Mouse (Mus musculus) spleen, postnatal 36 days (tissue): ENCODE measurements around the gene Nes.

Source experiments
- DNase-seq, 2 experiments: peaks; one replicate each; pipeline ENCODE4 v3.0.0; 2022; ENCODE audit warnings: low spot score in 2 of 2, mixed read lengths in 1 of 2

The Nes gene

GRCm38 (mm10) chr3:87982836-87983601 is 12.1 kb downstream of the Nes start:
- DNase-seq: peak in 1 of 2 experiments; percentile 12

- no peak for DNase-seq
Observed at GRCm38 (mm10) chr3:87983627-87984026, 12.7 kb downstream of the Nes start.

- no peak for DNase-seq
Observed at GRCm38 (mm10) chr3:87984094-87984493, 13.2 kb downstream of the Nes start.

- DNase-seq: no peak
Observed at GRCm38 (mm10) chr3:87985505-87986320, 14.8 kb downstream of the Nes start.

DNA sequence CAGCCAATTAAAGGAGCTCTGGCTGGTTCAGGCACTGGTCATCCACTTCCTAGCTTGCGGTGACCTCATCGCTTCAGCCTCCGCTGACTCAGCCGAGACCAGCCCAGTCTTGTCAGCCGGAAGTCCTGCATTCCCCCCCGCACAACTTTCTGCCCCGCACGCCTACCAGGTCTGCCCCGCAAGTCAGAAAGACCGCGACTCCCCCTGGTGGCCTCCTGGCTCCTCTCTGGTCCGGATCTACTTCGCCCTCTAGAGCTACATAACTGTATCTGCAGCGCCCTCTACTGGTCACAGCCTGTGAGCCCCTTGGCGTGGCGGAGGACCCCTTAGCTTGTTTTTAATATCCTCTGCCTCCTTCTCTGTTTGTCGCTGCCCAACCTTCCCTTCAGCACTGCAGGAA is 16.0 kb downstream of the Nes start:
- DNase-seq: peak; percentile 78 to 84

GRCm38 (mm10) chr3:87987633-87988032 is 16.8 kb downstream of the Nes start:
- DNase-seq: peak in 1 of 2 experiments; percentile 20

- no peak for DNase-seq
Observed at GRCm38 (mm10) chr3:87988068-87988467, 17.2 kb downstream of the Nes start.

DNA sequence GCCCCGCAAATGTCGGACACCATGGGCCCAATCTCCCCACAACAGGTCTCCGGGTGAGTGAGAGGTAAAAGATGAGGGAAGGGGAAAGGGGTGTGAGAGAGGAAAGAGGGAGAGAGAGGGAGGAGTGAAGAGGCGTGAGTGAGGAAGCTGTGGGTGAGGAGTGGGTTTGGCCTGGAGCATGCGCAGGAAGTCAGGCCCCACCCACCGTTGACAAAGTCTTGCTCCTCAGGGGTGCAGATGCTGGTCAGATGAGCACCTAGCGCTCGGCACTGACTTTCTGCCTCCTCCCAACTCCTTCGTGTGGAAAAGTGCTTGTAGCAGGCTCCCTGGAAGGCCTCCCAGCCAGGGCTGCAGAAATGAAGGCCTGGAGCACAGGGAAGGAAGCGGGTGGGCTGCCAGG is 19.1 kb downstream of the Nes start:
- DNase-seq: no peak

- no peak for DNase-seq
Observed at GRCm38 (mm10) chr3:87993436-87993835, 22.6 kb downstream of the Nes start.

DNA sequence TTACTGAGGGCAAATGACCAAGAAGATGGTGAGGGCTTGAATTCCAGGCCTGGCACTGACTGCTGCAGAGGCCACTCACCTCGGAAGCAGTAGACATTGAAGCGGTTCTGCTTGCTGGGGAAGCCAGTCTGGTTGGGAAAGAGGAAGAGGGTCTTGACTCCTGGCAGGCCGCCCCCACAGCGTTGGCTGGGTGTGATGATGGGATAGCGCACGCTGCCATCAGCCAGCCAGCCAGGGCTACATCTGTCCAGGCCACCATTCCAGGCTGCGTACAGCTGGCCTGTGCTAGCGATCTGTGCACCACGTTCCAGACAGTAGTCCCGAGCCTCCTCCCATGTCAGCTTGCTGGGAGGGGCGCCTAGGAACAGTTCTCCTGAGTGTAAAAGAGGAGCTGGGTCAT is 24.5 kb downstream of the Nes start:
- DNase-seq: no peak

DNA sequence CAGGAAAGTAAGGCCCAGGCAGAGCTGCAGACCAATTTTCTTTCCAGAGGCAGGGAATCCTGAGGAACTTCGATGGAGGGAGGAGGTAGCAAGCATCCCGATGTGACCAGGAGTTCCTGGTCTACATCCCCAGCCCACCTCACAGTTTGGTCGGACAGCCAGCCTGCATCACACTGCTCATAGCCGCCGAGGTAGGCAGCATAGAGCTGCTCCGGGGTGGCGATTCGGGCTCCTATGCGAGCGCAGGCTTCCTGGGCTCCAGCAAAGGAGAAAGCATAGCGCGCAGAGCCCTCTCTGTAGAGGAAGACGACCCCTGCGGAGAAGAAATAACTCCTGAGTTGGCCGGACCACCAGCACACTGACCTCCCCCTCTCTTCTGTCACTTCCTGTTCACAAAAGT is 25.5 kb downstream of the Nes start:
- no peak for DNase-seq

DNA sequence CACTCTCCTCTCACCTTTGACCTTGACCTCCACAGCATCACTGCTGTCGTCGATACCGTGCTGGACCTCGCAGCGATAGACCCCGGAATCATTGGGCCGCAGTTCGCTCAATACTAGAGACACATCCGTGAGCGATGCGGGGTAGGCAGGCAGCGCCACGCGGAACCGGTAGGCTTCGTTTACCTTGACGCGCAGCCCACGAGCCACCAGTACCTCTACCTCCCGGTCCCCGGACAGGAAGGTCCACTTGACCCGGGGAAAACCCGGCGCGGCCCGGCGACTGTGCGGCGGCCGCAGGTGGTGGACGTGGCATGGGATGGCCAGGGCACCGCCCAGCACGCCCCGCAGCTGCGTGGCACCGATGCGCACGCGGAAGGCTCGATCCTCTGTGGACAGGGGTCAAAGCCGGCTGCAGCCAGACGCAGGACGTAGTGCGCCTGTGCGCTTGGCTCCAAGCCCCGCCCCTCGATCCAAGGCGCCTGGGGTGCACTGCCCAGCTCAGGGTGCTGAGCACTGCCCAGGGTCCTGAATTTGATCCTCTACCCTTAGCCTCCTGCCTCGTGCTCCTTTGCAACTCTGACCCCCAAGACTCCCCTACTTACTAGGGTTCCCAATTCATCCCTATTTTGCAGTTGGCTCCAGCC is 26.2 kb downstream of the Nes start:
- no peak for DNase-seq

- DNase-seq: no peak
Observed at GRCm38 (mm10) chr3:87998747-87999146, 27.9 kb downstream of the Nes start.

DNA sequence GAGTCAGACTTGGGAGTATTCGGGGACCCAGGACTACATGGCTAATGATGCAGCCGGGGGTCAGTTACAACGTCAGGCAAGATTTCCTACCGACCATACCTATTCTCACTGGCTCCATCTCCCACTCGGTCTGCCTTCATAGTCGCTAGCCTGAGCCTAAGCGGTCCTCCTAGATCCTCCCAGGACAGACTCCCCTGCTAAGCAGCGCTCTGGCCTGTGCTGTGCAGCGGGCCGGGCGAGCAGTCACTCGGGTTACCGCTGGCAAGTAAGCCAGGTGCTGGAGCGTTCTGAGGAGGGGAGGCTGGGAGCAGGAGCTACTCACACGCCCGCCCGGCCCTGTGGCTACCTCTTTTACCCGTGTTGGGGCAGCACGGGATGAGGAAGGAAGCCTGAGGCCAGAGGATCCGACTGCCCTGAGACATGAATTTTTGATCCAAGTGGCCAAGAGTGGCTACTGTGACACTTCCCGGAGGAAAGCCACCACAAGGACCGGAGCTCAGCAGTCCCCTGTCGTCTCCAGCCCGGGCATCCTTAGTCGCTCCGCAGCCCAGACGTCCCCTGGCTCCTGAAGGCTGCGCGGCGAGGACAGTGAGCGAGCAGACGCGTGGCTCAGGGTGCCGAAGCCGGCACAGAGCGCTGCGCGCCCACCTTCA is 28.5 kb downstream of the Nes start:
- no peak for DNase-seq

DNA sequence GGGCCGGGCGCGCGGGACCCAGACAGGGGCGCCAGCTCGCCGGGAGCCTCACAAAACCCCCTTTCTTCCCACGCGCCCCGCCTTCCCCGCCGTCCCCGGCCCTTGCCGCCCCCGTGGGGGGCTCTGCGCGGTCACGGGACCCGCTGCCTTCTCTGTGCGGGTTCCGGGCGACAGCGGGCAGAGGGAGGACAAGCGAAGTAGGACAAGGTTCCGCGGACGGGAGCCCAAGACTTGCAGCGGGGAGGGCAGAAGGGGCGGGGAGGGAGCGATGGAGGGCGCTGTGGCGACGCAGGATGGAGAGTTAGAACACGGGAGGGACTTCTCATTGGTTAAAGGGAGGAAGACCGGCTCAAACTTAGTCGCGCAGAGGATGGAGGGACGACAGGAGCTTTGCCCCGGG is 29.3 kb downstream of the Nes start, which contains the start of gene Bcan:
Gene Bcan (minus strand): TSS at position 50 of the 400 bp plus-strand sequence.
- no peak for DNase-seq

DNA sequence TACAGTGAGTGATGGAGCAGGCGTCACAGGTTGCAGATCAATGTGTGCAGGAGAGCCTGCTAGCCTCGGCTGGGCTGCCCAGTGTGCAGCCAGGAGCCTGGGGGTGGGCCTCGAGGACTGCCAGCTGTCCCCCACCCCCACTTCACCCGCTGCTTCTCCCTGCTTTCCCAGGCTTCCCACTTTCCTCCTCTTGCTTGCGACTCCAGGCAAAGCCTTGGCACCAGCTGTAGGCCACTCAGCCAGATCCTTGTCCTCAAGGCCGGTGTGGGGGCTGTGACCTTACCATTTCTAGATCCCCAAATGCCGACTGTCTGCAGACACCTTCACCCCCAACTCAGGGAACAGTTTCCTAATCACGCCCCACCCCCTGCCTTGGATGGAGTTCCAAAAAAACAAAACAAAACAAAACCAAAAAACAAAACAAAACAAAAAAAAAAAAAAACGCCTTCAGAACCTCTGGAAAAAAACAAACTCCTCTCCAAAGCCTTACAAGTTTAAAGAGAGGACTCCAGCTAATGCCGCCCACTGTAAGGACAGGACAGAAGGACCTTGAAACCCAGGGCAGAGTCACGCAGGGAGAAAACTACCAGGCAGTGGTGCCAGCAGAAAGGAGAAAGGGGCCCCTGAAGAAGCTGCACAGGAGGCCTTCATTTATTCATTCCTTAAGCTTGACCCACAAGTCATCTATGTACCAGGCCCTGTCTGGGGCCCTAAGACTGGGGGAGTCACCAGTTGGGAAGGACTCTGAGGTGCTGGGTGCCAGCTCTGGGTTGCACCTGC is 30.1 kb downstream of the Nes start:
- no peak for DNase-seq

DNA sequence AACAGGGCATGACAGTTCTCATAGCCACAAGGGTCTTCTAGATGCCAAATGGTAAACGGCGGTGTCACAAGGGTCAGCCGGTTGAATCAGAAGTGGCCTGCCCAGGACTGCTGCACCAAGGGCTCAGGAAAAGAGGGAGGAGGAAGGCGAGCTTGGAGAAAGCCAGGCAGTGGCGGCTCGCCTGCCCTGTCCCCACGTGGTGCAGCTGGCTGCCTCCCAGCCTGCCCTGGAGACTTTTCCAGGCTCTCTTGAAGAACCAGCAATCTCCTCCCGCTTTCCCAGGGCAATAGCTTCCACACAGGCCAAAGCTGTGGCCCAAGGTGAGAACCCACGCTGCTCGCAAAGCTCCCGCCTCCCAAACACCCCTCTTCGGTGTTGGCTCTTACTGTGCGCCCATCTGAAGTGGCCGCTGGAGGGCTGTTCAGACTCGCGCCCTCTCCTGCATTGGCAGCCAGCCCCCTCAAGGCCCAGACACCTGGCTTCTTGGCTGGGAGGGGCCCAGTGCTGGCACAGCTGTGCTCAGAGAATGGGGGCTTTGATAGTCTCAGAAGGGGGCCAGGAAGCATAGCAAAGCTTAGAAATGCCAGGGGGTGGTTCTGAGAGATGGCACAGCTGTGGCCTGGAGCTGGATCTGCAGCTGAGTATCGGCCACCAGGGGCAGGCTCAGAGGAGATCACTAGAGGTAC is 31.6 kb downstream of the Nes start:
- no peak for DNase-seq

DNA sequence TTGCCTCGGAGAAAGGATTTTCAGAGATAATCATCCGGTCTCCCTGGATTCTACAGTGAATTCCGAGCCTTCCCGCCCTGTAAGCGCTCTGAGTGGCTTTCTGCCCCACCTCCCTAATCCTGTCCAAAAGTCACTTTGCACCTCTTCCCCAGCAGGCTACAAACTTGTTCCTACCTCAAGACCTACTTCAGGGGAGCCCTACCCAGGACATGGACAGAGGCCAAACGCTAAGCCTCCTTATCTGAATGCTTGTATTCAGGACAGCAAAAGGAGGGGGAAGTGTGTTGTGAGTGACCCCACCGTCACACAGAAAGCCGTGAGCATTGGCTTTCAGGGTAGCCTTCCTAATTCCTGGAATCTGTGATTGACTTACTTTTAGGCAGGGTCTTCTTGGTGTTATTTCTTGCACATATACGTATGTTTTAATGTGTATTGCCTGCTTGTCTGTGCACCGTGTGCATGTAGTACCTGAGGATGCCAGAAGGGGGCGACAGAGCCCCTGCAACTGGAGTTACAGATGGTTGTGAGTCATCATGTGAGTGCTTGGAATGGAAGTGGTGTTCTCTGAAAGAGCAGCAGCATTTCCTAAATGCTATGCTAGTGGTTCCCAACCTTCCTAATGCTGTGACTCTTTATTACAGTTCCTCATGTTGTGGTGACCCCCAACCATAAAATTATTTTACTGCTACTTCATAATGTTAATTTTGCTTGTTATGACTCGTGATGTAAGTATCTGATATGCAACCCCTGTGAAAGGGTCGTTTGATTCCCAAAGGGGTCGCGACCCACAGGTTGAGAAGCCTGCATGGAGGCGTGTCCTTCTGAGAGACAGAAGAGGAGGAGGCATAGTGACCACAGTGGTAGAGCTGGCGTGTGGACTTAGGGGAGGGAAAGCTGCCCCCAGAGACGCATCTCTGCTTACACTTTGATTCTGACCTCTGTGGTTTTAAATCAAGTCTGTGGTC is 35.2 kb downstream of the Nes start:
- no peak for DNase-seq

GRCm38 (mm10) chr3:88010634-88011265 is 39.9 kb downstream of the Nes start:
- no peak for DNase-seq
